Mouse (Mus musculus): Measurements from ENCODE around the gene Olfr1355. TPM values are rescaled to one million over a fixed set of nuclear protein-coding genes. Genes with fewer than 3 reads are reported as not detected.

Olfr1355 gene
- not detected for polyA plus RNA-seq (2017; shearing (Covaris generic))

GRCm38 (mm10) chr10:78875240-78875639 lies at the start of gene Olfr1355:
Gene Olfr1355 (plus strand): TSS chr10:78875540.

GRCm38 (mm10) chr10:78852066-78852465 lies 23.3 kb upstream of the Olfr1355 start, which contains the start of gene Olfr1356:
Gene Olfr1356 (minus strand): TSS chr10:78852166.

DNA sequence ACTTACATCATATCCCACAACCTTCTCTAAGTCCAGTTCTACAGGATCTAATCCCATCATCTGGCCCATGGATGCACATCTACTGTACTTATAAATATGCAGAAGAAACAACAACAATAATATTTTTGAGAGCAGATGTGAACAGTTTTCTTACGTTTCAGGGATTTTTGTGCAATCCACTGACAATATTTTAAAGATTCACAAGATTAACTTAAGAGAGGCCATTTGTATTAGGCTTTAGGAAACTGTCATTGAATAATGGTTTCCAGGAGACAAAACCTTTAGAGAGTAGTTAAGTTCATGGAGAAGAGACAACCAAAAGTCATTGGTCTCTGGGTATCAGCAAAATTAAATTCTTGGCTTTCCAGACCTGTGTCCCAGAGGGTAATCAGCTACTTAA lies 37.5 kb downstream of the Olfr1355 start, which contains the start of gene Olfr1354:
Olfr1354 (plus strand) TSS at position 301 of the 400 bp plus-strand sequence.

Other genes with a start within 250 kb of the Olfr1355 start
- gene Casp14, start 157.2 kb upstream of the Olfr1355 start, polyA plus RNA-seq (2017; shearing (Covaris generic)), result not detected
- gene Ccdc105, start 122.5 kb upstream of the Olfr1355 start, polyA plus RNA-seq (2017; shearing (Covaris generic)), result not detected
- gene Slc1a6, start 95.0 kb upstream of the Olfr1355 start, polyA plus RNA-seq (2017; shearing (Covaris generic)), result not detected
- not detected for gene Olfr1356, start 23.4 kb upstream of the Olfr1355 start, polyA plus RNA-seq (2017; shearing (Covaris generic))
- gene Olfr1354, start 37.6 kb downstream of the Olfr1355 start, polyA plus RNA-seq (2017; shearing (Covaris generic)), result not detected
- gene Olfr8, start 75.1 kb downstream of the Olfr1355 start, polyA plus RNA-seq (2017; shearing (Covaris generic)), result not detected
- not detected for gene Olfr1353, start 87.8 kb downstream of the Olfr1355 start, polyA plus RNA-seq (2017; shearing (Covaris generic))
- gene Olfr1352, start 105.5 kb downstream of the Olfr1355 start, polyA plus RNA-seq (2017; shearing (Covaris generic)), result 0.15 TPM
- not detected for gene Olfr1351, start 136.9 kb downstream of the Olfr1355 start, polyA plus RNA-seq (2017; shearing (Covaris generic))
- gene Olfr57, start 153.2 kb downstream of the Olfr1355 start, polyA plus RNA-seq (2017; shearing (Covaris generic)), result not detected
- 13.5 TPM for gene 2610008E11Rik, start 222.1 kb downstream of the Olfr1355 start, polyA plus RNA-seq (2017; shearing (Covaris generic))